Mouse (Mus musculus) ES-Bruce4 (cell line): ENCODE measurements at regions not wholly inside any gene's neighbourhood (a gene's known extent, or its start where the extent isn't known, plus 50 kb on each side); places are given as distances from the start of the nearest gene placed in this dataset.

Experiments used
- CTCF ChIP-seq: IDR thresholded peaks from one replicate; pipeline ENCODE4 v1.8.1; 2011; ENCODE audit warnings: low read depth, low read length
- EP300 ChIP-seq: IDR thresholded peaks from 2 replicates; pipeline ENCODE4 v1.6.1; 2011; ENCODE audit warnings: low read depth, low read length; ENCODE audit not compliant: insufficient read depth

GRCm38 (mm10) chr3:128001924-128002501 is 105.9 kb upstream of the Fam241a start:
- TF ChIP-seq EP300 (no peak), CTCF (peak; percentile 8)
